ENCODE assay signal across 8 mouse cellular contexts in the genomic region with DNA sequence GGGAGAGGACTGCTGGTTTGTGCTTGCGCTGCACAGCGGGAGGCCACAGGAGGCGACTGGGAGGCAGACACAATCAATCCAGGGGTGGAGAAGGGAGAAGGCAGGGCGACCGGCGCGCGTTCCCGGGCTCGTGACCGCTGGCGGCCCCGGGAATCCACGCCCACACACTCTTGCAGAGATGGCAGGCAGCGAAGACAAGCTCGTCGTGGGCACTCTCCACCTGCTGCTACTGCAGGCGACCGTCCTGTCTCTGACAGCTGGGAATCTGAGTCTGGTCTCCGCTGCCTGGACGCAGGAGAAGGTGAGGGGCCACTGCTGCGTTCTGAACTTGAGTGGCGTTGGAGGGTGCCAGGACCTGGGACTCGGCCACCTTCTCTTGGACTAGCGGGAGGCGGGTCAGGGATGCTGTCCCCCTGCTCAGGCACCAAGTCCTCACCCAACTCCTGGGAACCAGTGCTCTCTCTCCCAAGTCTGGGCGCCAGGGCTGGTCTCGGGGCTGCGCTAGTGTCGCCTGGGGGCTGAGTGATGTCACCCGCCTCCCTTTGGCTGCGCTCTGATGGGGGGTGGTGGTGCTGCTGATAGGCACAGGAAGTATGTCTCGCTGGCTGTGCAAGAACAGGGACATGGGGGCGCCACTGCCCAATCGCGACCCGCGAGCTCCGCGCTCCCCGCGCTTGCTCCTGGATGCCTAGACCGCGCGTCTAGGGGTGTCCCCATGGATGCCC. TPM values are rescaled to one million over a fixed set of nuclear protein-coding genes. Genes with fewer than 3 reads are reported as not detected.
A peak's percentile ranks its signal among the peaks of the same experiment; 100 is the strongest.
DNase-seq lines count a peak whose midpoint lies in the region; ATAC-seq and TF ChIP-seq lines count a peak whose summit lies in the region.

No protein-coding gene starts in this region.

- ATAC-seq in granulocyte monocyte progenitor cell, adult 5-6 weeks (replicated peaks; ENCODE audit: poor library complexity, severe bottlenecking), result peak; percentile 95
- ATAC-seq in intestine, postnatal 0 days, result no peak
- peak; percentile 92 for ATAC-seq in midbrain, embryonic 11.5 days (ENCODE audit: low FRiP score)

- H3K27me3 ChIP-seq in intestine, postnatal 0 days (replicated peaks; ENCODE audit: control insufficient read depth, insufficient read depth, low read length), result peaks cover 16% of the 10 kb centered on the region; the same call in 1 of the 2 replicates
- H3K27me3 ChIP-seq in limb, embryonic 10.5 days (ENCODE audit: low read depth, poor library complexity, severe bottlenecking), result peaks cover 45% of the 10 kb centered on the region
- H3K27me3 ChIP-seq in midbrain, embryonic 11.5 days (ENCODE audit: control insufficient read depth, insufficient read depth, low read length), result peaks cover 4% of the 10 kb centered on the region

- H3K9me3 ChIP-seq in intestine, postnatal 0 days (ENCODE audit: control insufficient read depth), result no peaks in the 10 kb centered on the region
- H3K9me3 ChIP-seq in limb, embryonic 10.5 days (replicated peaks), result no peaks in the 10 kb centered on the region
- no peaks in the 10 kb centered on the region for H3K9me3 ChIP-seq in midbrain, embryonic 11.5 days (ENCODE audit: control insufficient read depth, low read length)

- no peak overlapping the region for H3K27ac ChIP-seq in intestine, postnatal 0 days (ENCODE audit: low read depth, low read length)
- peak overlapping the region; percentile 56 for H3K27ac ChIP-seq in limb, embryonic 10.5 days
- H3K27ac ChIP-seq in midbrain, embryonic 11.5 days (ENCODE audit: low read depth, low read length), result no peak overlapping the region

- peak overlapping the region; percentile 26; the same call in 1 of the 2 replicates for H3K9ac ChIP-seq in intestine, postnatal 0 days (ENCODE audit: low read depth, low read length)
- H3K9ac ChIP-seq in midbrain, embryonic 11.5 days (ENCODE audit: low read length), result peak overlapping the region; percentile 59

- peak overlapping the region; percentile 51 for H3K4me3 ChIP-seq in intestine, postnatal 0 days (ENCODE audit: low read depth, low read length)
- peak overlapping the region; percentile 67 for H3K4me3 ChIP-seq in limb, embryonic 10.5 days
- peak overlapping the region; percentile 55 for H3K4me3 ChIP-seq in midbrain, embryonic 11.5 days (ENCODE audit: low read depth, low read length)

- H3K4me1 ChIP-seq in intestine, postnatal 0 days (replicated peaks; ENCODE audit: control insufficient read depth, insufficient read depth, low read length), result no peaks in the 10 kb centered on the region
- H3K4me1 ChIP-seq in limb, embryonic 10.5 days, result peaks cover 11% of the 10 kb centered on the region
- H3K4me1 ChIP-seq in midbrain, embryonic 11.5 days (ENCODE audit: control insufficient read depth, insufficient read depth, low read length), result no peaks in the 10 kb centered on the region

- DNase-seq in adrenal gland, adult 8-10 months, result peak; percentile 39
- DNase-seq in embryo, embryonic 11 days, result peak; percentile 77
- DNase-seq in limb, embryonic 10.5 days (ENCODE audit: low spot score), result peak; percentile 68
- peak; percentile 96 for DNase-seq in midbrain, embryonic 11.5 days (ENCODE audit: low spot score, missing footprints)
- DNase-seq in right cerebral cortex, postnatal 4 days, result peak; percentile 74
- no peak for DNase-seq in MN1 (ENCODE audit: low spot score)

- H3K4me2 ChIP-seq in intestine, postnatal 0 days (replicated peaks; ENCODE audit: low read depth), result peak overlapping the region; percentile 90
- H3K4me2 ChIP-seq in midbrain, embryonic 11.5 days, result peak overlapping the region; percentile 95

- WGBS in intestine, postnatal 0 days, result 1% methylated on average over 45 of the region's 45 CpGs
- WGBS in limb, embryonic 10.5 days, result under 1% methylated on average over 45 of the region's 45 CpGs
- WGBS in midbrain, embryonic 11.5 days, result under 1% methylated on average over 45 of the region's 45 CpGs

- H3K36me3 ChIP-seq in intestine, postnatal 0 days (ENCODE audit: control insufficient read depth, insufficient read depth), result no peaks in the 10 kb centered on the region
- H3K36me3 ChIP-seq in limb, embryonic 10.5 days, result no peaks in the 10 kb centered on the region
- no peaks in the 10 kb centered on the region for H3K36me3 ChIP-seq in midbrain, embryonic 11.5 days (ENCODE audit: control insufficient read depth, insufficient read depth, low read length)

- peak; percentile 38 for TF ChIP-seq CTCF in intestine, postnatal 0 days (IDR thresholded peaks at IDR 0.05; ENCODE audit: low read depth)

RNA-seq across cellular contexts. Expression of gene Qpct, which starts 0.5 kb away (rescaled TPM):
- 1 to 10 TPM; 6.3 to 9.1 (median 7.2) TPM for total RNA-seq in adrenal gland, adult 8-10 months (2022)
- 1.1 and 4.3 TPM in 2 replicates for total RNA-seq in granulocyte monocyte progenitor cell, adult 5-6 weeks (2014; fragmentation: Nextera tagmentation)
- total RNA-seq in granulocyte monocyte progenitor cell, adult 5-6 weeks (2017), result 0.21 and 1.6 TPM in 2 replicates
- polyA plus RNA-seq in intestine, postnatal 0 days (2015; fragmentation: Nextera tagmentation; extraction: Ambion mirVana), result 23.9 and 24.8 TPM in 2 replicates
- polyA plus RNA-seq in limb, embryonic 10.5 days (2016; fragmentation: Nextera tagmentation; extraction: Ambion mirVana), result 0.99 and 1.3 TPM in 2 replicates
- polyA plus RNA-seq in midbrain, embryonic 11.5 days (2014; fragmentation: Nextera tagmentation; extraction: Ambion mirVana), result 8.5 and 10.5 TPM in 2 replicates

RNA-seq across cellular contexts. Expression of gene Prkd3, which starts 31.6 kb away (rescaled TPM):
- total RNA-seq in adrenal gland, adult 8-10 months (2022), result 10 to 100 TPM; 26.2 to 34.8 (median 30.1) TPM
- 44.2 and 52.7 TPM in 2 replicates for total RNA-seq in granulocyte monocyte progenitor cell, adult 5-6 weeks (2014; fragmentation: Nextera tagmentation)
- total RNA-seq in granulocyte monocyte progenitor cell, adult 5-6 weeks (2017), result 49.8 and 51.1 TPM in 2 replicates
- 9.9 and 11.1 TPM in 2 replicates for polyA plus RNA-seq in intestine, postnatal 0 days (2015; fragmentation: Nextera tagmentation; extraction: Ambion mirVana)
- polyA plus RNA-seq in limb, embryonic 10.5 days (2016; fragmentation: Nextera tagmentation; extraction: Ambion mirVana), result 42.6 and 51.8 TPM in 2 replicates
- 48.0 and 48.5 TPM in 2 replicates for polyA plus RNA-seq in midbrain, embryonic 11.5 days (2014; fragmentation: Nextera tagmentation; extraction: Ambion mirVana)
